Mouse (Mus musculus): Measurements from ENCODE around the gene Olfr239.

DNA sequence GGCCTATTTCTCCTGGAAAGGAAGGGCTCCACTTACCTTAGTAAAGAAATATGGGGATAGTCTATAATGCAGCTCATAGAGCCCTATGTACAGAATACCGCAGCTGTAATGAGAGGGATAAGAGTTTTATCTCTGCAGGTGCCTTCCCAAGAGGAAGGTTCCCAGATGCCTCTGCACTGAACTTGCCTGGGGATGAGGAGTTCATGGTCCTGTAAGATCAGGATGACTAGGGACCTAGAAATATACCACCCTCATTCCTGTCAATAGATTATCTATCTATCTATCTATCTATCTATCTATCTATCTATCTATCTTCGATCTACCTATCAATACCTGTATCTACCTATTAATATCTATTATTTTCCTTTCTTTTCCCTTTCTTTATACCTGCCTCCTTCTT, 30.5 kb downstream of the Olfr239 start, which contains the start of gene Olfr1564:
- TF ChIP-seq POLR2A (IDR thresholded peaks at IDR 0.05; ENCODE audit: low read depth, low read length): no peak
- no peak for TF ChIP-seq CTCF (IDR thresholded peaks at IDR 0.05; ENCODE audit: extremely low read depth, insufficient read depth, insufficient read length, insufficient replicate concordance)

Measured in spleen, adult 2 months (tissue).